Mouse (Mus musculus): ENCODE measurements around the gene Agbl3. TPM values are rescaled to one million over a fixed set of nuclear protein-coding genes. Genes with fewer than 3 reads are reported as not detected.

The Agbl3 gene
- total and polyA plus RNA-seq, 2 experiments from 2014 or later: 20.7 to 23.3 TPM

DNA sequence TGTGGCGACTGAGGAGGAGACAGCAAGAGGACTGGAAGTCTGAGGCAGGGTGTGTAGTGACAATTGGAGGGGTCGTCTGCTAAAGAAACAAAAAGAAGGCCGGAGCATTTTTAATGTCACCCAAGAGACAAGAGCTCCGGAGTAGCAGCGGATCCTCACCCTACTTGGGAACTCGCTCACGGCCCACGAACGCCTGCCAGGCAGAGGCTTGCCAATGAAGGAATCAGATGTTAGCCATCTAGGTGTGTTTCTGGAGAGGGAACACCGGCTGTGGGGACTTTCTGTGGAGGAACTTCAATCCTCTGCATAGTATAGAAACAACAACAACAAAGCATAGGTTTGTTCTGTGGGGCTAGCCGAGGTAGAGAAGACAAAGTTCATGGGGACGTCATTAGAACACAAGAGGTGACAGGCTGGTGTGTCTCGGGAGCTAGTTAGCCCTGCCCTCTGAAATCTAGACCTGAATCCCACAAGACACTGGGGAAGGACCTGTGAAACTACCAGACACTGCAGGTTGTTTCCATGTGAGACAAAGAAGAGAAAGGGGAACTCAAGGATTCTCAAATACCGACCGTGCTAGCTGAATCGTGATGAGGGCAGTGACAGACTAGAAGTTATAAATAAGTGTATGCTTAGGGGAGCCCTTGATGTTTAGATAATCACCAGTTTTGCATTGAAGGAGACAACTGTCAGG lies 87.2 kb downstream of the Agbl3 start:
- WGBS: 77% methylated on average over 16 of the region's 16 CpGs
- Histone ChIP-seq H3K4me1 (ENCODE audit: insufficient read depth, low read length) (no peaks in the 10 kb centered on the region), H3K27me3 (ENCODE audit: insufficient read depth, low read length) (no peaks in the 10 kb centered on the region), H3K4me2 (ENCODE audit: low read depth, low read length, poor library complexity, severe bottlenecking) (no peak overlapping the region), H3K9me3 (ENCODE audit: low read length) (no peaks in the 10 kb centered on the region), H3K9ac (replicated peaks; ENCODE audit: low read length, poor library complexity, severe bottlenecking) (no peak overlapping the region), H3K4me3 (ENCODE audit: low read depth, low read length) (no peak overlapping the region), H3K36me3 (ENCODE audit: insufficient read depth, low read length) (no peaks in the 10 kb centered on the region), H3K27ac (ENCODE audit: low read depth, low read length) (no peak overlapping the region)
- DNase-seq (ENCODE audit: low spot score): no peak
- TF ChIP-seq CTCF (IDR thresholded peaks at IDR 0.05): no peak
- ATAC-seq (ENCODE audit: low FRiP score): no peak

DNA sequence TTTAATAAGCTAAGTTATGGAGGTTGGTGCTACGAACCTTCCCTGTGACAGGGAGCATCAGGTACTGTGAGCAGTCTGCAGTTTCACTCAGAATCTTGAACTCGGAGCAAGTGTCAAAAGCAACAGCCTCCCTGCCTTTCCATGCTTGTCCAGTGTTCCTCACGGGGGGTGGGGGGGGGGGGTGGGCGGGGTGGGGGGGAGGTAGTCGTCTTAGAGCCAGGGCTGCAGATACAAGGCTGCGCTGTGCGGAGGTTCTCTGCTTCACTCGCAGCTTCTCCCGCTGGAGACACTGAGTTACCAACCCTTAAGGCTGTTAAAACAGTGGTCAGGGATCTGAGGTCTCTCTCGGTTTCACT lies 87.7 kb downstream of the Agbl3 start:
- no peak overlapping the region for H3K27ac ChIP-seq (ENCODE audit: low read depth, low read length)
- no peak overlapping the region for H3K9ac ChIP-seq (replicated peaks; ENCODE audit: low read length, poor library complexity, severe bottlenecking)
- no peak for TF ChIP-seq CTCF (IDR thresholded peaks at IDR 0.05)
- no peak overlapping the region for H3K4me2 ChIP-seq (ENCODE audit: low read depth, low read length, poor library complexity, severe bottlenecking)
- no peak for DNase-seq (ENCODE audit: low spot score)
- 74% methylated on average over 10 of the region's 10 CpGs for WGBS
- H3K9me3 ChIP-seq (ENCODE audit: low read length): no peaks in the 10 kb centered on the region
- H3K4me1 ChIP-seq (ENCODE audit: insufficient read depth, low read length): no peaks in the 10 kb centered on the region
- H3K36me3 ChIP-seq (ENCODE audit: insufficient read depth, low read length): no peaks in the 10 kb centered on the region
- H3K4me3 ChIP-seq (ENCODE audit: low read depth, low read length): no peak overlapping the region
- ATAC-seq (ENCODE audit: low FRiP score): no peak
- no peaks in the 10 kb centered on the region for H3K27me3 ChIP-seq (ENCODE audit: insufficient read depth, low read length)

DNA sequence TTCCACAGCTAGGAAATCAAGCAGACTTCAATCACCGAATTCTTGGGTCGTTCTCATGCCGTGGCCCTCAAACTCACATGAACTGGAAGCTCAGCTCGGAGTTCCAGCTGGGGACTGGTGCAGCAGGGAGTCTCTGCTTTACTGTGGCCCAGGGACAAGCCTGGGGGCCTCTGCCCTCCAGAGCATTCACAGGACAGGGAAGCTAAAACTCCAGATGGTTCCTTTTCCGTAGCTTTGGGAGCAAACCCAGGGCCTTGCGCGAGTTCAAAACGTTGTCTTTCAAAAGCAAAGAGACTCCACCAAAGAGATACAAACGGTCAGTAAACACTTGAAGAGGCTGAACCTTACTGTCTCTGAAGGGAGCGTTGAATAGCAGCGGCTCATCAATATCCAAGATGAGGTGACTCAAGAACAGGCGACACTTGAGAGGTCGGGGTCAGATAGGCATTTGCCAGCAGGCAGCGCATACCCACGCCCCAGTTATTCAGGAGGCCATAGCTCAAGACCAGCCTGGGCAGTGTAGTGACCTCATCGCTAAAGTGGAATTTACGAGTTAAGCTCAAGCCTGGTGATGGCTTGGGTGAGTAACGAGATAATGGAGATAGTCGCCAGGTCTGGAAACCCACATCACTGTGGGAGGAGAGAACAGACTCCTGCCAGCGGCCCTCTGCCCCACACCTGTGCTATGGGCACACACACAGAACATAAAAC lies 88.4 kb downstream of the Agbl3 start:
- no peaks in the 10 kb centered on the region for H3K4me1 ChIP-seq (ENCODE audit: insufficient read depth, low read length)
- TF ChIP-seq CTCF (IDR thresholded peaks at IDR 0.05): no peak
- WGBS: 86% methylated on average over 20 of the region's 20 CpGs
- H3K4me3 ChIP-seq (ENCODE audit: low read depth, low read length): no peak overlapping the region
- no peak overlapping the region for H3K9ac ChIP-seq (replicated peaks; ENCODE audit: low read length, poor library complexity, severe bottlenecking)
- no peaks in the 10 kb centered on the region for H3K9me3 ChIP-seq (ENCODE audit: low read length)
- no peaks in the 10 kb centered on the region for H3K27me3 ChIP-seq (ENCODE audit: insufficient read depth, low read length)
- no peak for ATAC-seq (ENCODE audit: low FRiP score)
- no peak overlapping the region for H3K27ac ChIP-seq (ENCODE audit: low read depth, low read length)
- no peaks in the 10 kb centered on the region for H3K36me3 ChIP-seq (ENCODE audit: insufficient read depth, low read length)
- H3K4me2 ChIP-seq (ENCODE audit: low read depth, low read length, poor library complexity, severe bottlenecking): no peak overlapping the region
- no peak for DNase-seq (ENCODE audit: low spot score)

DNA sequence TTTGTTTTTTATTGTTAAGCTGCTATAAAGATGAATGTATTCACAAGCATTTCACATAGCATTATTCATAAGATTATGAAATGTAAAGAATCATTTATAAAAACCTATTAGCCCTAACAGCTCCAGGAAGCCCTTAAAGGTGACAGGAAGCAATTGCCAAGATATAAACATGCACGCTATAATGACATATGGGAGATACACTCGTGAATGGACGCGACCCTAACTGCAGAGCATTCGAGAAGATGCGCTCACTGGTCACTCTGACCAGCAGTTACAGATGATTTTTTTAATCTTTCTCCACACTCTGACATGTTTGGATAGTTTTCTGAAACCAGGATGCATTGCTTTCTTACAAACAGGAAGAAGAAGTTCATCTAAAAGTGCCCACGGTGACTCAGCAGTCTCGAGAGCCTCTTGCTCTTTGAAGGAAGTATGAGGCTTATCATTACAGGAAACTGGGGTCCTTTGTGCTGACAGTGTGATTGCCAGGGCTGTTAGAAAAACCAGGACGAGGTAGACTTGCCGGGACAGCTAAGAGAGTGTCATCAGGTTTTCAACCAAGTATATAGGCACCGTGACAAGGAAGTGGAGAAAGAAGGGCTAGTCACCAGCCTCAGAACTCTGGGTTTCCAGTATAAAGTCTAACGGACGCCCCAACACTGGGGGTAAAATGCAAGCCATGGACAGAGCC lies 89.1 kb downstream of the Agbl3 start:
- H3K4me1 ChIP-seq (ENCODE audit: insufficient read depth, low read length): no peaks in the 10 kb centered on the region
- no peaks in the 10 kb centered on the region for H3K36me3 ChIP-seq (ENCODE audit: insufficient read depth, low read length)
- H3K27ac ChIP-seq (ENCODE audit: low read depth, low read length): no peak overlapping the region
- no peak for TF ChIP-seq CTCF (IDR thresholded peaks at IDR 0.05)
- H3K9me3 ChIP-seq (ENCODE audit: low read length): no peaks in the 10 kb centered on the region
- WGBS: 84% methylated on average over 13 of the region's 13 CpGs
- DNase-seq (ENCODE audit: low spot score) (no peak), ATAC-seq (ENCODE audit: low FRiP score) (no peak)
- H3K27me3 ChIP-seq (ENCODE audit: insufficient read depth, low read length): no peaks in the 10 kb centered on the region
- no peak overlapping the region for H3K9ac ChIP-seq (replicated peaks; ENCODE audit: low read length, poor library complexity, severe bottlenecking)
- H3K4me3 ChIP-seq (ENCODE audit: low read depth, low read length): no peak overlapping the region
- no peak overlapping the region for H3K4me2 ChIP-seq (ENCODE audit: low read depth, low read length, poor library complexity, severe bottlenecking)

DNA sequence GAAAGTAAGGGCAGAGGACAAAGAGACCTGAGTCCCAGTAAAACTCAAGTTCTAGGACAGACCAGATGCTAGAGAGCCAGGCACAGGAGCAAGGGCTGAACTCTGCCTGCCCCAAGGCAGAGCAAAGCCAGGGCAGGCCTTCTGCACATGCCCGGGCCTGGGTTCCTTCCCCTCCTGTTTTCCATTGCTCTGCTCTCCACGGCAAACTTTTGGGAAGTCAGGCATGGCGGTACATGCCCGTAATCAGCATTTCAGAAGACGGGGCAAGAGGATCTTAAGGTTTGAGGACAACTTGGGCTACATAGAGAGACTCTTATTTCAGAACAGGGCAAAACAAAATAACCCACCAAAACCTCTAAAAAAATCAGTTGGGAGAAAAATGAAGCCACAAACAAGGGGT lies 89.9 kb downstream of the Agbl3 start:
- H3K9ac ChIP-seq (replicated peaks; ENCODE audit: low read length, poor library complexity, severe bottlenecking): no peak overlapping the region
- no peak for ATAC-seq (ENCODE audit: low FRiP score)
- no peak for TF ChIP-seq CTCF (IDR thresholded peaks at IDR 0.05)
- no peaks in the 10 kb centered on the region for H3K4me1 ChIP-seq (ENCODE audit: insufficient read depth, low read length)
- no peaks in the 10 kb centered on the region for H3K9me3 ChIP-seq (ENCODE audit: low read length)
- no peaks in the 10 kb centered on the region for H3K36me3 ChIP-seq (ENCODE audit: insufficient read depth, low read length)
- no peaks in the 10 kb centered on the region for H3K27me3 ChIP-seq (ENCODE audit: insufficient read depth, low read length)
- DNase-seq (ENCODE audit: low spot score): no peak
- no peak overlapping the region for H3K27ac ChIP-seq (ENCODE audit: low read depth, low read length)
- no peak overlapping the region for H3K4me3 ChIP-seq (ENCODE audit: low read depth, low read length)
- no peak overlapping the region for H3K4me2 ChIP-seq (ENCODE audit: low read depth, low read length, poor library complexity, severe bottlenecking)
- 85% methylated on average over 5 of the region's 5 CpGs for WGBS

DNA sequence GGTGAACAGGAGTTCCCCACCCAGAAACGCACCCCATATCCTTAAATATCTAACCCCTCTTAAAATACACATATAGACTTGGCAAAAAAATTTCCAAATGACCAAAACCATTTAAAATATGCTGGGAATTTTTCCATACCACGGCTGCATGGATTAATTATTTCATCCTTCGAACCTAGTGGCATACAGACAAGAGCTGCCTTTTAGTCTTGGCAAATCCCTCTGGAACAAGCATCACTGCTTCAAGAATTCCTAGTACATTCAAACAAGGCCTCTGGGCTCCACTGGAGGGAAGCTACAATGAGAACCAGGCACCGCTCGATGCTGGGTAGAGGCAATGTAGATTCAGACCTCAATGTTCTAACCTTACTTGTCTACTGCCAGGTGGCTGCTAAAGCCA lies 90.5 kb downstream of the Agbl3 start:
- DNase-seq (ENCODE audit: low spot score) (no peak), ATAC-seq (ENCODE audit: low FRiP score) (no peak)
- 73% methylated on average over 5 of the region's 5 CpGs for WGBS
- H3K27me3 ChIP-seq (ENCODE audit: insufficient read depth, low read length): no peaks in the 10 kb centered on the region
- no peak overlapping the region for H3K27ac ChIP-seq (ENCODE audit: low read depth, low read length)
- no peaks in the 10 kb centered on the region for H3K4me1 ChIP-seq (ENCODE audit: insufficient read depth, low read length)
- no peak overlapping the region for H3K4me3 ChIP-seq (ENCODE audit: low read depth, low read length)
- H3K9ac ChIP-seq (replicated peaks; ENCODE audit: low read length, poor library complexity, severe bottlenecking): no peak overlapping the region
- no peak for TF ChIP-seq CTCF (IDR thresholded peaks at IDR 0.05)
- H3K9me3 ChIP-seq (ENCODE audit: low read length): no peaks in the 10 kb centered on the region
- H3K36me3 ChIP-seq (ENCODE audit: insufficient read depth, low read length): no peaks in the 10 kb centered on the region
- H3K4me2 ChIP-seq (ENCODE audit: low read depth, low read length, poor library complexity, severe bottlenecking): no peak overlapping the region
